Mouse (Mus musculus): ENCODE results near the gene Mtmr10.

Mtmr10 gene

GRCm38 (mm10) chr7:64291722-64292121 lies 4.3 kb downstream of the Mtmr10 start:
- no peak for DNase-seq (ENCODE audit: low spot score)

- peak; percentile 23 for DNase-seq (ENCODE audit: low spot score)
Observed at GRCm38 (mm10) chr7:64296286-64297010, 9.0 kb downstream of the Mtmr10 start.

GRCm38 (mm10) chr7:64310241-64310640 lies 22.8 kb downstream of the Mtmr10 start:
- DNase-seq (ENCODE audit: low spot score) = no peak

GRCm38 (mm10) chr7:64310756-64311155 lies 23.3 kb downstream of the Mtmr10 start:
- no peak for DNase-seq (ENCODE audit: low spot score)

- DNase-seq (ENCODE audit: low spot score) = no peak
Observed at GRCm38 (mm10) chr7:64312811-64313210, 25.4 kb downstream of the Mtmr10 start.

- no peak for DNase-seq (ENCODE audit: low spot score)
Observed at GRCm38 (mm10) chr7:64321125-64321524, 33.7 kb downstream of the Mtmr10 start.

- no peak for DNase-seq (ENCODE audit: low spot score)
Observed at GRCm38 (mm10) chr7:64321658-64322057, 34.2 kb downstream of the Mtmr10 start.

- peak; percentile 85 for DNase-seq (ENCODE audit: low spot score)
Observed at GRCm38 (mm10) chr7:64326892-64327291, 39.4 kb downstream of the Mtmr10 start.

GRCm38 (mm10) chr7:64327486-64327885 lies 40.0 kb downstream of the Mtmr10 start:
- DNase-seq (ENCODE audit: low spot score) = no peak

GRCm38 (mm10) chr7:64331309-64331708 lies 43.9 kb downstream of the Mtmr10 start:
- no peak for DNase-seq (ENCODE audit: low spot score)

- no peak for DNase-seq (ENCODE audit: low spot score)
Observed at GRCm38 (mm10) chr7:64332686-64333085, 45.2 kb downstream of the Mtmr10 start.

GRCm38 (mm10) chr7:64347813-64348212 lies 60.4 kb downstream of the Mtmr10 start:
- no peak for DNase-seq (ENCODE audit: low spot score)

- DNase-seq (ENCODE audit: low spot score) = no peak
Observed at GRCm38 (mm10) chr7:64349147-64349861, 61.9 kb downstream of the Mtmr10 start.

- DNase-seq (ENCODE audit: low spot score) = no peak
Observed at GRCm38 (mm10) chr7:64351087-64351486, 63.6 kb downstream of the Mtmr10 start.

GRCm38 (mm10) chr7:64354206-64354605 lies 66.8 kb downstream of the Mtmr10 start:
- DNase-seq (ENCODE audit: low spot score) = peak; percentile 4

GRCm38 (mm10) chr7:64356661-64357060 lies 69.2 kb downstream of the Mtmr10 start:
- no peak for DNase-seq (ENCODE audit: low spot score)

GRCm38 (mm10) chr7:64357405-64357804 lies 70.0 kb downstream of the Mtmr10 start:
- DNase-seq (ENCODE audit: low spot score) = no peak

- no peak for DNase-seq (ENCODE audit: low spot score)
Observed at GRCm38 (mm10) chr7:64358666-64359065, 71.2 kb downstream of the Mtmr10 start.

- DNase-seq (ENCODE audit: low spot score) = no peak
Observed at GRCm38 (mm10) chr7:64359943-64360585, 72.6 kb downstream of the Mtmr10 start.

GRCm38 (mm10) chr7:64360586-64360945 lies 73.1 kb downstream of the Mtmr10 start:
- peak; percentile 3 for DNase-seq (ENCODE audit: low spot score)

- no peak for DNase-seq (ENCODE audit: low spot score)
Observed at GRCm38 (mm10) chr7:64365863-64366262, 78.4 kb downstream of the Mtmr10 start.

- DNase-seq (ENCODE audit: low spot score) = no peak
Observed at GRCm38 (mm10) chr7:64369841-64370240, 82.4 kb downstream of the Mtmr10 start.
